Mouse (Mus musculus): ENCODE data around the gene Ncl. TPM values are rescaled to one million over a fixed set of nuclear protein-coding genes. Genes with fewer than 3 reads are reported as not detected.

Gene Ncl
- total RNA-seq (2017), result 236 and 246 TPM in 2 replicates

DNA sequence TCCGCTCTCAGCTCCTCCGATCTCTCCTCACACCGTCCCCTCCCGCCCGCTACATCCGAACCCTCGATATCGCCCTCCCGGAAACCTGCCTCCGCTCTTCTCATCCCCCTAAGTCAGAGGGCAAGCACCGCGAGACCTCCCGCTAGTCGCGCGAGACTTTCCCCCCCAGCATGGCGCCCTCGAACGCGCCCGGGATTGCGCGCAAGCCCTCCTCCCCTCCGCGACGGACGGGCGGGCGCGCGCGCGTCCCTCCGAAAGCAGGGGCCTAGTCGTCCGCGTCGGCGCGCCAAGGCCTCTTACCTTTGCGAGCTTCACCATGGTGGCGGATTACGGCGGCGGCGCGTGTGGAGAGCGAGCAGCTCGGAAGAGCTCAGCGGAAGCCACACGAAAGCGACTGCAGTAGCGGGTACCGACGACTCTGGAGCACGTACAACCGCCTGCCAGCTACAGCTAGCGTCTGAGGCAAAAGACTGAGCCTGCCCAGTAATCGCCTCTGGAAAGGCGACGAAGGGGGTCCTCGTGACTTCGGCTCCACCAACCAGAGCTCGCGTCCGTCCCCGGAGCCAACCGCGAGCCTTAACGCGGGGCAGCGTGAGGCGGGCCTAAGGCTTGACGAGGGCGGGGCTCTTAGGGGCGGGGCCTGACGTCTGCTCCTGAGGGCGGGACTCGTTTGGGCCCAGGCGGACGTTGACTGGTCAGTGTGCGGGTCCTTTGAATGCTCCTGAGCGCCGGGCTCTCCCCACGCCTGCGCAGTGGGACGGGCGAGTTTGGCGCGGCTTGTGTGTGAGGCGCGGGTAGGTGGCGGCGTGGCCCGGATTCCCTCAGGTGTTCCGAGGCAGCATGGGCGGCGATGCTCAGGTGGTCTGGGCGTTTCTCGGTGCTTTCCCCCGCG is at the start of gene Ncl:
Gene Ncl, minus strand, starts transcription at position 495 of the 892 bp plus-strand sequence.
- ATAC-seq (ENCODE audit: extremely low read depth, insufficient number of reproducible peaks, low FRiP score, poor library complexity, severe bottlenecking), result peak; percentile 90

DNA sequence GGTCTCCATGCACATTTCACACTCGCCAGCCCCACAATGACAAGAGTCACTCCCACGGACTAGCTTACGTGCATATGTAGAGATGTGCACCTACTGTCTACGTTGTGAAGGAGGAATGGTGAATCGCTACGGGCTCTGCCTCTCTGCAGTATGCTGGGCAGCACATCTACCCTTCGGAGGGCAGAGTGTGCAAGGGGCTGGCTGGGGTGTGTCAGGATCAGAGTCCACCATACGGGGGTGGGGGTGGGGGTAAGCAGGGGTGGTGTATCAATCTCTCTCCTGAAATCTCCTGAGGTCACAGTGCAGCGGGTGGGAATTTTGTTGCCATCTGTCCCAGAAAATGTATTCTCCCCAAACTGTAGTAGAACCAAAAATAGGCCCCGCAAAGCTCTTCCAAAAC is 49.3 kb upstream of the Ncl start:
- no peak for ATAC-seq (ENCODE audit: extremely low read depth, insufficient number of reproducible peaks, low FRiP score, poor library complexity, severe bottlenecking)

GRCm38 (mm10) chr1:86406914-86407313 is 47.7 kb upstream of the Ncl start:
- ATAC-seq (ENCODE audit: extremely low read depth, insufficient number of reproducible peaks, low FRiP score, poor library complexity, severe bottlenecking), result peak; percentile 33; the same call in 1 of the 2 replicates

DNA sequence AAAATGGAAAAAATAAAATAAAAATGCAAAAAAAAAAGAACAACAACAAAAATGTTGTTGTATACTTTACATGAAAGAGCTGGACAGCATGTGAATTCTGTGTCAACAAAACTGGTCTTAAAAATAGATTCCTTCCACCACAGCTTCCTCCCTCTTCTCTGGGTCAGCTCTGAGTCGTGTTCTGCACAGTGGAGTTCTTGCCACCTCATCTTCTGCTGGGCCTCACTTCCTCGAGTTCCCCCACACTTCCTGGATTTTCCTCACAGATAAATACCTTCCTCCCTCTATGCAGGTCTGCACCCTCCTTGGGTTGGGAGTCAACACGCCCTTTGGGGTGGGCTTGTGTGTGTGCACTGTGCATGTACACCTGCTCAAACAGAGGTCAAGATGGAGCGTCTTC is 47.1 kb upstream of the Ncl start:
- no peak for ATAC-seq (ENCODE audit: extremely low read depth, insufficient number of reproducible peaks, low FRiP score, poor library complexity, severe bottlenecking)

DNA sequence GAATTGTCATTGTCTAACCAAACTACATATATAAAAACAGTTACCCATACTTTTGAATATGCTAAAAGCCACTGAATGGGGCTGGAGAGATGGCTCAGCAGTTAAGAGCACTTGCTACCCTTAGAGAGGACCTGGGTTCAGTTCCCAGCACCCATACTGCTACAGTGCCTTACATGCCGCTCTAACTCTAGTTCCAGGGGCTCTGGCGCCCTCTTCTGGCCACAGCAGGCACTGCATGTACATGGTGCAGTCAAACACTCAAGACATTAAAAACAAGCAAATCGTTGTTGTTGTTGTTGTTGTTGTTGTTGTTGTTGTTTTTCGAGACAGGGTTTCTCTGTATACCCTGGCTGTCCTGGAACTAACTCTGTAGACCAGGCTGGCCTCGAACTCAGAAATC is 45.6 kb upstream of the Ncl start:
- ATAC-seq (ENCODE audit: extremely low read depth, insufficient number of reproducible peaks, low FRiP score, poor library complexity, severe bottlenecking), result 0 out of 2 replicates have a peak, but pooled peaks have one; percentile 44

DNA sequence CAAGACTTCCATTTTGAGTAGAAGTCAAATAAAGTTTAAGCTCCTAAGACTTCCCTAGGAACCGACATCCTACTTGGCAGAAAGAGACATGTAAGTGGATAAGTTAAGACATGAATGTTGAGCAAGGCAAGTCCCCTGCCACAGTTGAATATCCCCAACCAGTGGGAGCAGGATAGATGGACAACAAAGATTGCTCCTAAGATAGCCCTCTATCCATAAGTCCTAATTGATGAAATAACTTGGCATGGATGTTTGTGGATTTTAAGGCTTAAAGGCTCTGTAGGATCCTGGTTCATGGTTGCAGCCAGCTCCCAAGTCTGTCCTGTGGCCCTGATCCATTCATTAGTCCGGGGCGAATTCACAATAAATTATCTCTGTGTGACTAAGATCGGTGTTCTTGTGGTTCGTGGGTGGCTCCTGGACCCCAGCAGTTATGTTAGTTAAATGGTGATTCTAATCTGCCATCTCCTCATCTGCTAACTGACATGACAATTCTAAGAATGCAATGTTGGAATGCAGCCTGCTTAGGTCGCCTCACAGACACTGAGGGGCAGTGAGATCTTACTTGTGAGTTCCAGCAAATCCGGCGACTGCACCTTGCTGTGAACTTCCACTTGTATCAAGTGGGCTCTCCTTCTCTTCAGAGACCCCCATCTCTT is 41.0 kb upstream of the Ncl start:
- no peak for ATAC-seq (ENCODE audit: extremely low read depth, insufficient number of reproducible peaks, low FRiP score, poor library complexity, severe bottlenecking)

- peak; percentile 86 for ATAC-seq (ENCODE audit: extremely low read depth, insufficient number of reproducible peaks, low FRiP score, poor library complexity, severe bottlenecking)
Measured at GRCm38 (mm10) chr1:86399322-86399721, 40.1 kb upstream of the Ncl start.

DNA sequence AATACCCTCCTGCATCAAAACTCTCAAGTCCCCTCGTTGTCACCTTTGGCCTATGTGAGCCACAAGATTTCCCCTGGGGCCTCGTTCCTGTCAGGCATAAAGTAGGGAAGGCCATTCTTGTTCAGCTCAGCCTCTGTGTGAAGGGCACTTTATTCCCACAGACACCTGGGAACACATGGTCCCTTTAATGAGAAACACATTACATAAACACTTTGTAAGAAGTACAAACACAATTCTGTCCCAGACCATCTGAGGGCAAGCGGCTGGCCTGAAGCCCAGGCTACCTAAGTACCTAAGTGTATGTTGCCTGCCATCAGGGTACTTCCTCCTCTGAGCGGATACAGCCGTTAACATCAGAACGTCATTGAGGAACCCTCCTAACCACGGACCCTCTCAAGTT is 39.0 kb upstream of the Ncl start:
- ATAC-seq (ENCODE audit: extremely low read depth, insufficient number of reproducible peaks, low FRiP score, poor library complexity, severe bottlenecking), result peak; percentile 57; the same call in 1 of the 2 replicates

- ATAC-seq (ENCODE audit: extremely low read depth, insufficient number of reproducible peaks, low FRiP score, poor library complexity, severe bottlenecking), result no peak
Measured at GRCm38 (mm10) chr1:86397621-86398020, 38.4 kb upstream of the Ncl start.

DNA sequence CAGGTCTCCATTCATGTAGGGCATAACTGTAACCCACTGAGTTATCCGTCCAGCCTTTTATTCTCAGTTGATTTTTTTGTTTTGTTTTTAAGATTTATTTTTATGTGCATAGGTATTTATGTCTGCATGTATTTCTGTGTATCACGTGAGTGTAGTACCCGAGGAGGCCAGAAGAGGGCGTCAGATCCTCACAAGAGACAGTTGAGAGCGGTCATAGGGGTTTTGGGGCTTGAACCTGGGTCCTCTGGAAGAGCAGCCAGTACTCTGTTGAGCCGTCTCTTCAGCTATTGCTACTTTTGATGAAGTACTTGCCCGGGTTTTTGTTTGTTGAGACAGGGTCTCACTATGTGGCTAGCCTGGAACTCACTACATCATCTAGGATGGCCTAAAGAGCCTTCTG is 36.7 kb upstream of the Ncl start:
- no peak for ATAC-seq (ENCODE audit: extremely low read depth, insufficient number of reproducible peaks, low FRiP score, poor library complexity, severe bottlenecking)

- no peak for ATAC-seq (ENCODE audit: extremely low read depth, insufficient number of reproducible peaks, low FRiP score, poor library complexity, severe bottlenecking)
Measured at GRCm38 (mm10) chr1:86394246-86394645, 35.0 kb upstream of the Ncl start.

DNA sequence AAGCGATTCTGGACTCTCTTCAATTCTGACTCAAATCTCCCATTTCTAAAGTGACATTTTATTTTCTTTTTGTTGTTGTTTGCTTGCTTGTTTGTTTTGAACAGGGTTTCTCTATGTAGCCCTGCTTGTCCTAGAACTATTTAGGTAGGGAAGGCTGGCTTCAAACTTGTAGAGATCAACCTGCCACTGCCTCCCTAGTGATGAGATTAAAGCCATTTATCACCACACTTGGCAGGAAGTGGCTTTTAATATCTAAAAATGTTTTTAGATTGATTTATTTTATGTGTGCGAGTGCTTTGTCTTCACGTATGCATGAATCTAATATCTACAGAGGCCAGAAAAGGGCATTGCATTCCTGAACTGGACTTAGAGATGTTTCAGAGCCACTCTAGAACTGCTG is 34.0 kb upstream of the Ncl start:
- ATAC-seq (ENCODE audit: extremely low read depth, insufficient number of reproducible peaks, low FRiP score, poor library complexity, severe bottlenecking), result no peak

DNA sequence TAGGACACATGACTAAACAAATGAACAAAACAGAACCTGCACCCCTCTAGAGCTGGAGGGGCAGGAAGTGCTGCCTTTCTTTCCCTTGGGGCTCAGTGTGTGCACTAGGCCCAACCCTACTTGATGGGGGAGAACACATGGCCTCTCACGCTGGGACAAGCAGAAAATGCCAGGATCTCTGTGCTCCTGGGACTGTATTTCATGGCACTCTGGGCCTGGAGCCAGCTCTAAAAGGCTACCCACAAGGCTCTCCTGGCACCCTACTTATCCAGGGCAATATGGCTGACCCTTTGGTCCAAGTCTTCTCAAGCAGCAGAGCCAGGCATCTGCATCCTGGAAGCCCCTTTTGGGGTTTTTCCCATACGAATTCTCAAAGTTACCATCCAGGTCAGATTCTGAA is 32.2 kb upstream of the Ncl start:
- ATAC-seq (ENCODE audit: extremely low read depth, insufficient number of reproducible peaks, low FRiP score, poor library complexity, severe bottlenecking), result no peak

DNA sequence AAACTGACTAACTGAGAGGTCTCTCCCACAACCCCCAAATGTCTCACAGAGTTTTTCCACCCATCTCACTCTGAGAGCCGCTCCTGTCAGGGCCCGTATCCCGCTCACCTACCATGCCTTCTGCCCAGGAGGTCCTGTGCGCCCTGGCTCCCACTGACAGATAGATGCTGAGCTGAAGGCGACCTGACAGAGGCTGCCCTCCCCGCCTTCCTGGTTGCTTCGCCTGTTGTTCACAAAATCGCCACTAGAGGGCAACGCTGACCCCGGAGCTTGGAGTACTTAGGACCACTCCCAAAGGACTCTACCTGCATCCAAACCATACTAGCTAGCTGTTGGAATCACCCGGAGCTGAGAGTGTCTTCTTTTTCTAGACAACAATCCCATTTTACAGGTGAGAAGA is 30.0 kb upstream of the Ncl start:
- peak; percentile 64 for ATAC-seq (ENCODE audit: extremely low read depth, insufficient number of reproducible peaks, low FRiP score, poor library complexity, severe bottlenecking)

DNA sequence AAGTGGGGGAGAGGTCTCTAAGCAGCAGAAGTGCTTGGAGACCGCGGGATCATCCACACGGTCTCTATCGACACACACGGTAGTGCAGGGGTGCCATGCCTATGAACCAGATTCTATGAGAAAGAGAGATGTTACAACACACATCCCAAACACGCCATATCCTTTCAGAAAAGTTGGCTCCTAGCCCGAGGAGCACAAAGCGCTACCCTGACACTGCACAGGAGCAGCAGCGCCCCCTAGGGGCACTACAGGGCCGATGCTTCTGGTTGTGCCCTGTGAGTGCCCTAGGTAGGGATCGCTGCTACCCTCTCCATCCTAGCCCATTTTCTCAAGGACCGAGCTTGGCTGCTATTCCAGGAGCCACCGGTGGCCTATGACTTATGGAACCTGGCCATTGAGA is 21.8 kb upstream of the Ncl start:
- ATAC-seq (ENCODE audit: extremely low read depth, insufficient number of reproducible peaks, low FRiP score, poor library complexity, severe bottlenecking), result peak; percentile 76

GRCm38 (mm10) chr1:86379161-86379569 is 20.0 kb upstream of the Ncl start:
- no peak for ATAC-seq (ENCODE audit: extremely low read depth, insufficient number of reproducible peaks, low FRiP score, poor library complexity, severe bottlenecking)

DNA sequence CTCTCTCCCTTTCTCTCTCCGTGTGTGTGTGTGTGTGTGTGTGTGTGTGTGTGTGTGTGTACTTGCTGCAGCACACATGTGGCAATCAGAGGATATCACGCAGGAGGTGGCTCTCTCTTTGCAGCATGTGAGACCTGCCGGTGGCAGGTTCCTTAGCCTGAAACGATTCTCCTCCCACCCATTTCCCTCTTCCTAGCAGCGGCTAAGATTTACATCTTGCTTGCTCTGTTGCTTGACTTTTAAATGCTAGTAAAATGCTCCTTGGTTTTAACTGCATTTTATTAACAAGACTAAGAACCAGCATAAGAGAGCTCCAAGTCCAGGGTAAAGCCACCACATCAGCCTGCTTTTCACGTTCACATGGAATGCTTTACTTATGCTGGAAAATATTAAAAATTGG is 19.5 kb upstream of the Ncl start:
- no peak for ATAC-seq (ENCODE audit: extremely low read depth, insufficient number of reproducible peaks, low FRiP score, poor library complexity, severe bottlenecking)

DNA sequence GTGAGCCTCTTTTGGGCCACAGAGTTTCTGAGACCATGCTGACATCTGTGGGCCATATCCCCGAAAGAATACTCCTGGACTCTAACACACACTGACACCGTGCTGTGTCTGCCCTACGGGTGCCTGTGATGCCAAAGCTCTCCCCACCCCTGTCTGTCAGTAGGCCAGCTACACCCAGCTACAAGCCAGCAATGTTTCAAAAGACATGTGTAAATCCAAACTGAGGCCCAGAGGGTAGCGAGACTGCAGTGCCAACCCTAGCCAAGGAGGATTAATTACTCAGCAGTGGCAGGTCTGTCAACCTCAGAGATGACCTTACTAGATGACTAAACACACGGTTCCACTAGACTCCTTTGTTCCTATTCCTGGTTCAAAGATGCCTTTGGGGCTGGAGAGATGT is 17.2 kb upstream of the Ncl start:
- ATAC-seq (ENCODE audit: extremely low read depth, insufficient number of reproducible peaks, low FRiP score, poor library complexity, severe bottlenecking), result no peak

GRCm38 (mm10) chr1:86371997-86372396 is 12.8 kb upstream of the Ncl start:
- peak; percentile 92 for ATAC-seq (ENCODE audit: extremely low read depth, insufficient number of reproducible peaks, low FRiP score, poor library complexity, severe bottlenecking)

GRCm38 (mm10) chr1:86368086-86368485 is 8.9 kb upstream of the Ncl start:
- ATAC-seq (ENCODE audit: extremely low read depth, insufficient number of reproducible peaks, low FRiP score, poor library complexity, severe bottlenecking), result no peak

All from neutrophil, adult 5-6 weeks (primary cell).